Mouse (Mus musculus) embryonic facial prominence, embryonic 15.5 days (tissue): ENCODE results near the gene Dnal1. TPM values are rescaled to one million over a fixed set of nuclear protein-coding genes. Genes with fewer than 3 reads are reported as not detected.
"Not testable (repeated sequence)": the region's sequence is repeated elsewhere in the genome, so short reads cannot be mapped to it uniquely, and the experiment has no call there.

Experiments used
- ATAC-seq: fragments of 200-750 bp; cut with Nextera tagmentation; 2 replicates; pipeline ENCODE4 v1.8.0; 2017; ENCODE audit warnings: low read depth, moderate TSS enrichment; ENCODE audit not compliant: insufficient number of reproducible peaks, low FRiP score, low TSS enrichment
- H3K27ac ChIP-seq: fragments of 300-500 bp; sonication (generic); replicated peaks from 2 replicates; pipeline ENCODE4 v1.5.1; 2015; ENCODE audit warnings: mild to moderate bottlenecking, inconsistent platforms
- H3K27me3 ChIP-seq: fragments of 300-500 bp; sonication (generic); 2 replicates; pipeline ENCODE4 v1.6.1; 2015; ENCODE audit warnings: inconsistent platforms
- H3K36me3 ChIP-seq: fragments of 300-500 bp; sonication (generic); 2 replicates; pipeline ENCODE4 v1.6.1; 2015; ENCODE audit warnings: mild to moderate bottlenecking, inconsistent platforms
- H3K4me1 ChIP-seq: fragments of 300-500 bp; sonication (generic); 2 replicates; pipeline ENCODE4 v1.6.1; 2015; ENCODE audit warnings: inconsistent platforms
- H3K4me2 ChIP-seq: fragments of 300-500 bp; sonication (generic); replicated peaks from 2 replicates; pipeline ENCODE4 v1.6.1; 2015; ENCODE audit warnings: mild to moderate bottlenecking, inconsistent platforms
- H3K4me3 ChIP-seq: fragments of 300-500 bp; sonication (generic); replicated peaks from 2 replicates; pipeline ENCODE4 v1.5.1; 2015; ENCODE audit warnings: mild to moderate bottlenecking, inconsistent platforms
- H3K9ac ChIP-seq: fragments of 300-500 bp; sonication (generic); 2 replicates; pipeline ENCODE4 v1.6.1; 2015; ENCODE audit warnings: inconsistent platforms
- H3K9me3 ChIP-seq: fragments of 300-500 bp; sonication (generic); replicated peaks from 2 replicates; pipeline ENCODE4 v1.6.1; 2016; ENCODE audit warnings: inconsistent platforms
- WGBS: fragments of 180-500 bp; shearing (Covaris S2); methylation state at CpG from one replicate; pipeline ENCODE4 v1.1.7; 2015; 5-methylcytosine and 5-hydroxymethylcytosine counted together
- polyA plus RNA-seq: library from polyadenylated mRNA; unstranded; fragments of >200 nt; fragmentation: Nextera tagmentation; extraction: Ambion mirVana; gene quantifications from 2 replicates; pipeline ENCODE4 v1.2.1, GENCODE M21; 2015

Dnal1 gene
- polyA plus RNA-seq, 1 experiment from 2014 or later, result 6.0 TPM

GRCm38 (mm10) chr12:84099605-84100004 lies 14.6 kb upstream of the Dnal1 start:
- no peak for ATAC-seq
- Histone ChIP-seq H3K27me3 (no peaks in the 10 kb centered on the region), H3K4me3 (no peak overlapping the region), H3K27ac (no peak overlapping the region), H3K4me2 (no peak overlapping the region), H3K4me1 (no peaks in the 10 kb centered on the region), H3K36me3 (no peaks in the 10 kb centered on the region), H3K9ac (no peak overlapping the region), H3K9me3 (0 out of 2 replicates have a peak, but pooled peaks cover 3% of the 10 kb centered on the region)
- 93% methylated on average over 2 of the region's 2 CpGs for WGBS

- Histone ChIP-seq H3K4me3 (peak overlapping the region; percentile 58), H3K27ac (no peak overlapping the region), H3K36me3 (no peaks in the 10 kb centered on the region), H3K4me1 (no peaks in the 10 kb centered on the region), H3K9me3 (0 out of 2 replicates have a peak, but pooled peaks cover 3% of the 10 kb centered on the region), H3K27me3 (no peaks in the 10 kb centered on the region), H3K4me2 (peak overlapping the region; percentile 71), H3K9ac (no peak overlapping the region)
- ATAC-seq, result no peak
- whole genome bisulfite sequencing, result 37% methylated on average over 1 of the region's 1 CpGs
These were observed 14.1 kb upstream of the Dnal1 start for GRCm38 (mm10) chr12:84100071-84100470.

DNA sequence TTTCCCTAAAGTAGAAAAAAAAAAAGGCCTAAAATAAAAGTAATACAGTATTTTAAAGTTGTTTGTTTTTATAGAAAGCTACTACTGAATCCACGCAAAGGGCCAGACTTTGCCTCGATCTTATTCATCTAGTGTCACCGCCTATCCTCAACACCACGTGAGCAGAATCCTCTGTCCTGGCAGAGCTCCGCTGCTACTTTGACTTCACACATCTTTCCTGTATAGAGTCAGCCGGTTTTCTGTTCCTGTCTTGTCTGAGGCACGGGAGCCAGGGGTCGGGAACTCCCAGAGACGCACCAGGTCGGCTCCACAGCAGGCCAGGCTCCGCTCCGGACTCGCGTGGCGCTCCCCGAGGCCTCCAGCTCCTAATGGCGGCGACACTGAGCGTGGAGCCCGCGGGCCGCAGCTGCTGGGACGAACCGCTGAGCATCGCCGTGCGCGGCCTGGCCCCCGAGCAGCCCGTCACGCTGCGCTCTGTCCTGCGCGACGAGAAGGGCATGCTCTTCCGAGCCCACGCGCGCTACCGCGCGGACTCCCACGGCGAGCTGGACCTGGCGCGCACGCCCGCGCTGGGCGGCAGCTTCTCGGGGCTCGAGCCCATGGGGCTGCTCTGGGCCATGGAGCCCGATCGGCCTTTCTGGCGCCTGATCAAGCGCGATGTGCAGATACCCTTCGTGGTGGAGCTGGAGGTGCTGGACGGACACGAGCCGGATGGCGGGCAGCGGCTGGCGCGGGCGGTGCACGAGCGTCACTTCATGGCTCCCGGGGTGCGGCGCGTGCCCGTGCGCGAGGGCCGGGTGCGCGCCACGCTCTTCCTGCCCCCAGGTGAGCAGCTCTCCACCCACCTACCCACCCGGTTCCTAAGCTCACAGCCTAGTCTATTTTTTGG lies 13.3 kb upstream of the Dnal1 start, which contains the start of gene Acot6:
Gene Acot6, plus strand, starts transcription at position 51 of the 889 bp plus-strand sequence.
- H3K27ac ChIP-seq, result peak within 1 kb of the TSS; percentile 63
- not testable (repeated sequence) for H3K4me1 ChIP-seq

DNA sequence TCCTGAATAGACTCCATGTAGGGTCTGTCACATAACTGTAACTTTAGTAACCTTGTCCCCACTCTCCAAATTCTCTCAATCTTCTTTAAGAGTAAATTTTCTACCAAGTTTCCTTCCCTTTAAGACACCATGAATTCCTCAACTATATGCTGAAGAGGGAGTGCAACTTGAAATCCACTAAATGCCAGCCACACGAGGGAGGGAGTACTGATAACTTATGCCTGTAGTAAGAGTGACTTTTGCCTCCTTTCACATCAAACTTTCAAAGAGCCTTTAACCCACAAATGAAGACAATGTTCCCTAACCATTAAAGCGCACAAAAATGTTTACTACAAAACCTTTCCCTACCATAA lies 12.7 kb upstream of the Dnal1 start:
- ATAC-seq, result no peak
- no peaks in the 10 kb centered on the region for H3K9me3 ChIP-seq
- no peak overlapping the region for H3K9ac ChIP-seq
- H3K36me3 ChIP-seq, result no peaks in the 10 kb centered on the region
- peak overlapping the region; percentile 71 for H3K4me2 ChIP-seq
- H3K27ac ChIP-seq, result peak overlapping the region; percentile 63; the same call in 1 of the 2 replicates
- H3K4me3 ChIP-seq, result peak overlapping the region; percentile 58
- no peaks in the 10 kb centered on the region for H3K27me3 ChIP-seq
- WGBS, result 47% methylated on average over 2 of the region's 2 CpGs
- H3K4me1 ChIP-seq, result no peaks in the 10 kb centered on the region

More for the DNA sequence above, 13.3 kb upstream of the Dnal1 start, which contains the start of gene Acot6:
- peak; percentile 63 for ATAC-seq
- peak within 1 kb of the TSS; percentile 40 for H3K9ac ChIP-seq
- peak within 1 kb of the TSS; percentile 71 for H3K4me2 ChIP-seq
- H3K27me3 ChIP-seq, H3K9me3 ChIP-seq, H3K36me3 ChIP-seq: not testable (repeated sequence)
- WGBS, result under 1% methylated on average over 76 of the region's 80 CpGs
- H3K4me3 ChIP-seq, result peak within 1 kb of the TSS; percentile 58

- no peaks in the 10 kb centered on the region for H3K36me3 ChIP-seq
- no peak overlapping the region for H3K27ac ChIP-seq
- no peak overlapping the region for H3K9ac ChIP-seq
- no peak for ATAC-seq
- H3K4me2 ChIP-seq, result no peak overlapping the region
- no peaks in the 10 kb centered on the region for H3K4me1 ChIP-seq
- no peaks in the 10 kb centered on the region for H3K27me3 ChIP-seq
- no peaks in the 10 kb centered on the region for H3K9me3 ChIP-seq
- WGBS, result 65% methylated on average over 3 of the region's 3 CpGs
- H3K4me3 ChIP-seq, result no peak overlapping the region
These were observed 7.2 kb upstream of the Dnal1 start for GRCm38 (mm10) chr12:84107012-84107411.

- Histone ChIP-seq H3K4me1 (no peaks in the 10 kb centered on the region), H3K9me3 (no peaks in the 10 kb centered on the region), H3K27ac (no peak overlapping the region), H3K27me3 (no peaks in the 10 kb centered on the region), H3K4me3 (no peak overlapping the region), H3K4me2 (no peak overlapping the region), H3K9ac (no peak overlapping the region), H3K36me3 (no peaks in the 10 kb centered on the region)
- ATAC-seq, result no peak
- WGBS, result 52% methylated on average over 1 of the region's 1 CpGs
These were observed 6.5 kb upstream of the Dnal1 start for GRCm38 (mm10) chr12:84107692-84108091.

DNA sequence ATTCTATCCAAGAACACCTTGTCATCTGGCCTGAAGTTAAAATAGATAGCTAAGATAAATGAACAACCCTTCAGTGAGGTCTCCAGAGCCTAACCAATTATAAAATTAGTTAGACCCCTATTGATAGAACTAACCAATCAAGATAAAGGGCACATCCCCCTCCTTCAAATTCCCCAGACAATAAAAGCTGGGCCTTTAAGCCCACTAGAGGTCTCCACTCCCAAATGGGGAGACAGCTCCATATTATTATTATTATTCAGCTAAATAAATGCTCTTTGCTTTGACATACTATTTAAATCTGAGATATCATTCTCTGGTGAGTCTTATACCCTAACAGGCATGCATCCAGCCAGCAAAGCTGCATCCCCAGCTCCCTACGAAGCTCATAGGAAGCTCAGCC lies 4.2 kb upstream of the Dnal1 start:
- H3K4me2 ChIP-seq, result no peak overlapping the region
- ATAC-seq, result no peak
- H3K4me3 ChIP-seq, result no peak overlapping the region

DNA sequence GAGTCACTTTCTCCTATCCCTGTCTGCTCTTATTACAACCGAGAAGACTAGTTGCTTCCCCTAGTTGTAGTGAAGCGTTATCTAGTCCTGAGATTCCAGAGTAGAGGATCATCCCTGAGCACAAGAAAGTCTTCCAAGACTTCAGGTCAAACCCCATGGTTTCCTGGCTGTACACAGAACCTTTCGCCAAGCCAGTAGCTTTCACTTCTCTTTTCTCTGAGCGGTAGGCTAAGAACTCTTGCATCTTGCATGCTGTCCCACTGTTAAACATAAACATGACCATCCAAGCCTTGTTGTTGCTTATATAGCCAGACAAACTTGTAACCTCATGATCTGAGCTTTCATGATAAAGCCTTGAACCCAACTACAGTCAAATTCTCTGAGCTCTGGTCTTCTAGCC lies 3.4 kb upstream of the Dnal1 start:
- no peak overlapping the region for H3K9ac ChIP-seq
- H3K4me3 ChIP-seq, result no peak overlapping the region
- WGBS, result 86% methylated on average over 4 of the region's 4 CpGs
- peaks cover 9% of the 10 kb centered on the region for H3K4me1 ChIP-seq
- H3K36me3 ChIP-seq, result no peaks in the 10 kb centered on the region
- H3K9me3 ChIP-seq, result no peaks in the 10 kb centered on the region
- no peak overlapping the region for H3K27ac ChIP-seq
- ATAC-seq, result no peak
- no peaks in the 10 kb centered on the region for H3K27me3 ChIP-seq
- H3K4me2 ChIP-seq, result no peak overlapping the region

More for the DNA sequence above, 4.2 kb upstream of the Dnal1 start:
- Histone ChIP-seq H3K4me1 (peaks cover 4% of the 10 kb centered on the region), H3K27me3 (no peaks in the 10 kb centered on the region), H3K9me3 (no peaks in the 10 kb centered on the region), H3K27ac (no peak overlapping the region), H3K9ac (no peak overlapping the region), H3K36me3 (no peaks in the 10 kb centered on the region)
- 68% methylated on average over 1 of the region's 1 CpGs for WGBS

DNA sequence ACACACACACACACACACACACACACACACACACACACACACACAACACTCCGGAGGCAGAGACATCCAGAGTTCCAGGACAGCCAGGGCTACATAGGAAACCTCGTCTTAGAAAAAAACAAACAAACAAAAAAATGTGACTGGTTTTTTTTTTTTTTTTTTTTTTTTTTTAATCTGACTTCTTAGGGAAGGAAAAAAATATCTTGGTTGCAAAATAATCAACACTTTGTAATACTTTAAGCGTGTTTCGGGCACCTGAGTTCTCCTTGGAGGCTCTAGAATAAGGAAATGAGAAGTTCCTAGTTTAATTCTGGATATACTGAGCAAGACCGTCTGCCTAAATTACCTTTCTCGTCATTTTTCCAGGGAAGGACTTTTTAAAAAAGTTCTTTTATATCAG lies 490 bp upstream of the Dnal1 start:
- no peak overlapping the region for H3K9ac ChIP-seq
- peak overlapping the region; percentile 85 for H3K4me3 ChIP-seq
- H3K9me3 ChIP-seq, result no peaks in the 10 kb centered on the region
- peak overlapping the region; percentile 62 for H3K4me2 ChIP-seq
- no peaks in the 10 kb centered on the region for H3K27me3 ChIP-seq
- H3K4me1 ChIP-seq, result peaks cover 9% of the 10 kb centered on the region
- 36% methylated on average over 6 of the region's 6 CpGs for WGBS
- no peak overlapping the region for H3K27ac ChIP-seq
- no peaks in the 10 kb centered on the region for H3K36me3 ChIP-seq
- no peak for ATAC-seq

GRCm38 (mm10) chr12:84119584-84119983 lies 5.4 kb downstream of the Dnal1 start:
- Histone ChIP-seq H3K4me2 (no peak overlapping the region), H3K9ac (no peak overlapping the region), H3K9me3 (no peaks in the 10 kb centered on the region), H3K4me1 (peaks cover 8% of the 10 kb centered on the region), H3K27ac (no peak overlapping the region), H3K36me3 (no peaks in the 10 kb centered on the region), H3K4me3 (no peak overlapping the region), H3K27me3 (no peaks in the 10 kb centered on the region)
- no peak for ATAC-seq
- WGBS, result 95% methylated on average over 5 of the region's 5 CpGs

- no peak overlapping the region for H3K27ac ChIP-seq
- no peak overlapping the region for H3K4me3 ChIP-seq
- H3K4me1 ChIP-seq, result no peaks in the 10 kb centered on the region
- peaks cover 23% of the 10 kb centered on the region; the same call in 1 of the 2 replicates for H3K36me3 ChIP-seq
- no peak overlapping the region for H3K4me2 ChIP-seq
- ATAC-seq, result no peak
- H3K9ac ChIP-seq, result no peak overlapping the region; the same call in 1 of the 2 replicates
- WGBS, result 70% methylated on average over 12 of the region's 12 CpGs
- no peaks in the 10 kb centered on the region for H3K27me3 ChIP-seq
- H3K9me3 ChIP-seq, result no peaks in the 10 kb centered on the region
These were observed 11.7 kb downstream of the Dnal1 start for GRCm38 (mm10) chr12:84125892-84126291.
